ENCODE assay signal across 7 mouse cellular contexts in the genomic region with DNA sequence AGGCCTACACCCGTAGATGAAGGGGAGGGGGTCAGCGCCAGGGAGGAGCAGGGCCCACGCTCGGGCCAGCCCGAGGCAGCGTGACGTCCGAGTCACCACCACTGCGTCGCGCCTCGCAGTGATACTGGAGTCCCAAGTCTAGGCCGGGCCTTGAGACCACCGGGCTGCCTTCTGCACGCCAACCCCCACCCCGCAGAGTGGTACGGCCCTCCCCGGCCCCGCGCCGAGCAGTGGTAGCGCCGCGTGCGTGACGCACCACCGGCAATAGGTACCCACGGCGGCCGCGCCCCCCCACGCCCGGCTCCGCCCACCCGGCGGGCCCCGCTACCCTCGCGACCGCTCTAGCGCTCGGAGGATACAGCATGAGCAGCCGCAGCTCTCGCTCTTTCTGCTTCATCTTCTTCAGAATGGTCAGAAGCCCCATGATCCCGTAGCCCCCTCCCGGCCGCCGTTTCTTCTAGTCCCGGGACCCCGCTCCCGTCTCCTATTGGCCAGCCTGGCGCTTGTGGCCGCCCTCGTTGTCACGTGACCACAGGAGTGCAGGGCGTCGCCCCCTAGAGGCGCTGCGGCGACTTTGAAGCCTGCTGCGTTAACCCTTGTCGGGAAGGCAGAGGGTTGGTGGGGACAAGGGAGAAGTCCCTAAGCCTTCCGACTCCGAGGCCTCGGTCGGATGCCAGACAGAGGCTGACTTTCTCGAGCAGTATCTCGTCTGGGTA. TPM values are rescaled to one million over a fixed set of nuclear protein-coding genes. Genes with fewer than 3 reads are reported as not detected.
DNase-seq lines count a peak whose midpoint lies in the region; ATAC-seq lines count a peak whose summit lies in the region.

Gene Batf2, plus strand, starts transcription at position 306 of the 716 bp plus-strand sequence.

- peak within 1 kb of the TSS; percentile 86 for H3K9ac ChIP-seq in intestine, embryonic 16.5 days (ENCODE audit: low read depth, low read length)
- H3K9ac ChIP-seq in midbrain, embryonic 11.5 days (ENCODE audit: low read length) = peak within 1 kb of the TSS; percentile 90

- peak within 1 kb of the TSS; percentile 75 for H3K4me3 ChIP-seq in intestine, embryonic 16.5 days (ENCODE audit: low read length)
- H3K4me3 ChIP-seq in midbrain, embryonic 11.5 days (ENCODE audit: low read depth, low read length) = peak within 1 kb of the TSS; percentile 70

- peak; percentile 95 for ATAC-seq in intestine, embryonic 16.5 days
- peak; percentile 92 for ATAC-seq in midbrain, embryonic 11.5 days (ENCODE audit: low FRiP score)

- 0 out of 2 replicates have a peak, but pooled peaks cover 3% of the 10 kb centered on the region for H3K4me1 ChIP-seq in intestine, embryonic 16.5 days (ENCODE audit: control insufficient read depth, insufficient read depth, low read length)
- H3K4me1 ChIP-seq in midbrain, embryonic 11.5 days (ENCODE audit: control insufficient read depth, insufficient read depth, low read length) = peaks cover 9% of the 10 kb centered on the region

- H3K27me3 ChIP-seq in intestine, embryonic 16.5 days (replicated peaks; ENCODE audit: control insufficient read depth, insufficient read depth, low read length) = no peaks in the 10 kb centered on the region
- no peaks in the 10 kb centered on the region for H3K27me3 ChIP-seq in midbrain, embryonic 11.5 days (ENCODE audit: control insufficient read depth, insufficient read depth, low read length)

- WGBS in intestine, embryonic 16.5 days = under 1% methylated on average over 68 of the region's 68 CpGs
- WGBS in midbrain, embryonic 11.5 days = under 1% methylated on average over 68 of the region's 68 CpGs

- H3K4me2 ChIP-seq in intestine, embryonic 16.5 days (ENCODE audit: low read depth, low read length) = peak within 1 kb of the TSS; percentile 83
- peak within 1 kb of the TSS; percentile 88 for H3K4me2 ChIP-seq in midbrain, embryonic 11.5 days

- peaks cover 4% of the 10 kb centered on the region; the same call in 1 of the 2 replicates for H3K36me3 ChIP-seq in intestine, embryonic 16.5 days (ENCODE audit: control insufficient read depth, insufficient read depth, low read length)
- no peaks in the 10 kb centered on the region; the same call in none of the 2 replicates for H3K36me3 ChIP-seq in midbrain, embryonic 11.5 days (ENCODE audit: control insufficient read depth, insufficient read depth, low read length)

- H3K27ac ChIP-seq in intestine, embryonic 16.5 days (ENCODE audit: low read length) = peak within 1 kb of the TSS; percentile 93
- H3K27ac ChIP-seq in midbrain, embryonic 11.5 days (ENCODE audit: low read depth, low read length) = peak within 1 kb of the TSS; percentile 97

- peak; percentile 84 for DNase-seq in adrenal gland, adult 18-20 months (ENCODE audit: low spot score in 2 of 2)
- peak; percentile 98 for DNase-seq in embryo, embryonic 11 days
- DNase-seq in gastrocnemius, postnatal 36 days = peak; percentile 85 to 89
- peak; percentile 93 for DNase-seq in left cerebral cortex, postnatal 36 days (ENCODE audit: low spot score in 2 of 2)
- DNase-seq in midbrain, embryonic 11.5 days (ENCODE audit: low spot score, missing footprints) = peak; percentile 99
- DNase-seq in skeletal muscle tissue, adult 2 months (ENCODE audit: low read depth, low spot score) = peak; percentile 92

- H3K9me3 ChIP-seq in intestine, embryonic 16.5 days (ENCODE audit: control insufficient read depth, low read length) = no peaks in the 10 kb centered on the region
- no peaks in the 10 kb centered on the region for H3K9me3 ChIP-seq in midbrain, embryonic 11.5 days (ENCODE audit: control insufficient read depth, low read length)

- intact Hi-C loops in gastrocnemius, postnatal 36 days (cut with DNase I) = loop anchor here (5.0 kb wide), 1 partner anchor 91 kb away; no protein-coding TSS in a partner anchor
- intact Hi-C loops in left cerebral cortex, postnatal 36 days (cut with DNase I) = loop anchor here (1.0 to 5.0 kb wide), 3 partner anchors 95 to 191 kb away; partner anchors contain the start of genes Atg2a and Men1

RNA-seq across cellular contexts. Expression of gene Batf2, which starts in this region (rescaled TPM):
- total RNA-seq in adrenal gland, adult 18-20 months (2021) = 1 to 10 TPM; 1.6 to 3.1 TPM
- total RNA-seq in gastrocnemius, postnatal 36 days (2021) = under 1 TPM; 0.17 to 0.26 TPM
- 1.1 and 1.8 TPM in 2 replicates for polyA plus RNA-seq in intestine, embryonic 16.5 days (2015; fragmentation: Nextera tagmentation; extraction: Ambion mirVana)
- under 1 TPM; 0.30 to 0.72 TPM for total RNA-seq in left cerebral cortex, postnatal 36 days (2021)
- polyA plus RNA-seq in midbrain, embryonic 11.5 days (2014; fragmentation: Nextera tagmentation; extraction: Ambion mirVana) = not detected in 2 replicates

Comparison
In these comparisons a context has a peak if more than half of its experiments do, and no peak if none do; other contexts are left out.
1. Peak in every context shown above with its lines: DNase-seq, ATAC-seq, H3K4me3 ChIP-seq and H3K27ac ChIP-seq.
2. Peak in DNase-seq in gastrocnemius, postnatal 36 days; RNA of the gene not detected or under 1 TPM.
3. Peak in DNase-seq in left cerebral cortex, postnatal 36 days; RNA of the gene not detected or under 1 TPM.
4. Peak in DNase-seq, ATAC-seq, H3K4me3 ChIP-seq, H3K27ac ChIP-seq, H3K9ac ChIP-seq and H3K4me2 ChIP-seq in midbrain, embryonic 11.5 days; RNA of the gene not detected or under 1 TPM.